Mouse (Mus musculus): ENCODE results near the gene Capn8. TPM values are rescaled to one million over a fixed set of nuclear protein-coding genes. Genes with fewer than 3 reads are reported as not detected.
A peak's percentile ranks its signal among the peaks of the same experiment; 100 is the strongest.

Gene Capn8
- not detected in 2 replicates for polyA plus RNA-seq (2014; fragmentation: Nextera tagmentation; extraction: Ambion mirVana)

DNA sequence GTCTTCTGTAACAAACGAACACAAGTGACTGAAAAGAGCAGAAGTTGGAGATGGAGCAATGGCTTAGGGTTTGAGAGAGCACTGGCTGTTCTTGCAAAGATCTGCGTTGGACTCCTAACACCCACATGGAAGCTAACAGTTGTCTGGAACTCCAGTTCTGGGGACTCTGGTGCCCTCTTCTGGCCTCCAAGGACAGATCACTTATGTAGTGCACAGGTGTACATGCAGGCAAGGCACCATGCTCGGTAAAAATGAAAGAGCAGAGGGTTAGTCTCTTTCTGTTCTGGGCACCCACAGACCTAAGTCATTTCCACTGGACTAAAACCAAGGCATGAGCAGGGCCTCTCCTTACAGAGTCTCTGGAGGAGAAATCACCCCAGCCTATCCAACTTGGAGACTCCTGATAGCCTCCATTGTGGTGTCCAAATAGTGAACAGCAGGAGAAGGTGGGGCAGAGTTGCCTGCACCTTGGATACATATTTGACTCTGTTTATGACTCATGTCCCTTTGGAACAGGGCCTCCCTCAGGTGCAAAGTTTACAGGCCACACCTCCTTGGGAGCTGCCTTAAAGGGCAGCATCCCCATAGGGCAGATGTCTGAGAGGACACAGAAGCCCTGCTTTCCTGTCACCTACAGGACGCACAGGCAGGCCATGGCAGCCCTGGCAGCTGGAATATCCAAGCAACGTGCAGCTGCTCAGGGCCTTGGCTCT lies at the start of gene Capn8:
TSS of gene Capn8 (plus strand) at position 600 of the 713 bp plus-strand sequence.
- no peaks in the 10 kb centered on the region for H3K27me3 ChIP-seq (ENCODE audit: control insufficient read depth, insufficient read depth, low read length)
- peaks cover 0 to 2% of the 10 kb centered on the region in 2 experiments; a peak in 2 of 4 replicates for H3K4me1 ChIP-seq (ENCODE audit: control insufficient read depth in 2 of 2, insufficient read depth in 2 of 2, low read length in 2 of 2)
- ATAC-seq (ENCODE audit: insufficient number of reproducible peaks, insufficient read depth, low FRiP score, low read depth): no peak
- no peak within 1 kb of the TSS for H3K4me2 ChIP-seq (ENCODE audit: low read length)
- no peaks in the 10 kb centered on the region for H3K36me3 ChIP-seq (ENCODE audit: control insufficient read depth, insufficient read depth, low read length)
- no peak within 1 kb of the TSS for H3K9ac ChIP-seq (ENCODE audit: low read length)
- no peaks in the 10 kb centered on the region for H3K9me3 ChIP-seq (ENCODE audit: control insufficient read depth, low read length)
- WGBS: 78% methylated on average over 5 of the region's 5 CpGs
- H3K4me3 ChIP-seq (ENCODE audit: control insufficient read depth in 1 of 2, insufficient read depth in 1 of 2, low read depth in 1 of 2, low read length in 2 of 2): no peak within 1 kb of the TSS
- H3K27ac ChIP-seq (replicated peaks in 1 of 2; ENCODE audit: control insufficient read depth in 1 of 2, insufficient read depth in 1 of 2, low read depth in 2 of 2, low read length in 2 of 2): no peak within 1 kb of the TSS

DNA sequence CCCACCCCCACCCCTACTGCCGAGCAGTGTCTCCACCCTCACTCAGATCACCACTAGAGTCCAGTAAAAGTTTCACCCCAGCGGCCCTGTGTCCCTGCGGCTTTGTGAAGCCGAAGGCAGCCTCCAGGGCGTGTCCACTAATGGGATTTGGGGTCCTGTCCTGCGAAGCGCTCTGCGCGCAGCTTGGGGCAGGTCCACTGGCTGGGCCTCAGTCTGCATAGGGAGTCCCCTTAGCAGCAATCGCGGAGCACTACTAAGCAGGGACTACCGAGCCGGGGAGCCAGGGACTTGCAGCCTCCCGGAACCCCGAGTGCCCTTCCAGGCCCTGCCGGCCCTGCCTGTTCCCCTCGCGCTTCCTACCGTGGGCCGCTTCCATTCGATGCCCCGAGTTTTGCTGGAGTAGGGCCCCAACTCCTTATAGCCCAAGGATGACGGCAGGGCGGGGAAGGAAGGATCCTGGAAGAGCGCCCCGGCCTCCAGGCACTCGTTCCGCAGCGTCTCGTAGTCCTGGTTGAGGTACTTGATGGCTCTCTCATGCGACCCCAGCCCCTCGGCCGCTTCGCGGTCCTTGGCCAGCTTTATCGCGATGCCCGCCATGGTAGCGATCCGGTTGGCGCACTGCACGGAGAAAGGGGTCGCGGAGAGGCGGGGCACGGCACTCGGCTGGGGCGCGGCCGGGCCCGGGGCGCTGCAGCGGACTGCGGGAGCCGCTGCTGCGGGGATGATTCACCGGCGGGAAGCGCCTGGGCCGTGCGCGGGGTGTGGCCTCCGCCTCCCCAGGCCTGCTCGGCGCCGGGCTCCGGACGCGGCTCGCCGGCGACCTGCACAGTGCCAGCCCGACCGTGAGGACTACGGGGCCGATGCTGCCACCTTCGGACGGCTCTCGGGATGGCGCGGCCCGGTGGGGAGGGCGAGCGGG lies 47.8 kb upstream of the Capn8 start, which contains the start of gene Capn2:
TSS of gene Capn2 (minus strand) at position 851 of the 919 bp plus-strand sequence.
- ATAC-seq (ENCODE audit: insufficient number of reproducible peaks, insufficient read depth, low FRiP score, low read depth): peak; percentile 84
- under 1% methylated on average over 81 of the region's 84 CpGs for WGBS

DNA sequence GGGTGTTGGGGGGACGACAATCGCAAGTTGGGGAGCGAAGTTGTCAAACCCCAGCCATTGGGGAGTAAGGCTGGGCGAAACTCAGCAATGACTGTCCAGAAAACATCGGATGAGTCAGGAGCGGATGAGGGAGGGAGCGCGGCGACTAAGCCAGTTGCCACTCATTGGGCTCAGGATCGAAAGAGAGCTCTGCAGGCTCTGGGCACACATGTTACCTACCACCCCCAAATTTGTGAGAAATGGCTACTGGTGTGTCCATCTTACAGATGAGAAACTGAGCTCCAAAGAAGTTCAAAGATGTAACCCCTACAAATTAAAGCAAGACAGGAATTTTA lies 47.2 kb upstream of the Capn8 start:
- 1% methylated on average over 10 of the region's 10 CpGs for WGBS
- H3K27me3 ChIP-seq (ENCODE audit: control insufficient read depth, insufficient read depth, low read length): no peaks in the 10 kb centered on the region
- ATAC-seq (ENCODE audit: insufficient number of reproducible peaks, insufficient read depth, low FRiP score, low read depth): no peak

More for the DNA sequence above, 47.8 kb upstream of the Capn8 start, which contains the start of gene Capn2:
- Histone ChIP-seq H3K9me3 (ENCODE audit: control insufficient read depth, low read length) (no peaks in the 10 kb centered on the region), H3K4me3 (ENCODE audit: control insufficient read depth in 1 of 2, insufficient read depth in 1 of 2, low read depth in 1 of 2, low read length in 2 of 2) (peak within 1 kb of the TSS; percentile 63 to 71), H3K36me3 (ENCODE audit: control insufficient read depth, insufficient read depth, low read length) (peaks cover 10% of the 10 kb centered on the region), H3K9ac (ENCODE audit: low read length) (peak within 1 kb of the TSS; percentile 87), H3K27ac (replicated peaks in 1 of 2; ENCODE audit: control insufficient read depth in 1 of 2, insufficient read depth in 1 of 2, low read depth in 2 of 2, low read length in 2 of 2) (peak within 1 kb of the TSS; percentile 60 to 87), H3K27me3 (ENCODE audit: control insufficient read depth, insufficient read depth, low read length) (no peaks in the 10 kb centered on the region), H3K4me2 (ENCODE audit: low read length) (peak within 1 kb of the TSS; percentile 72), H3K4me1 (ENCODE audit: control insufficient read depth in 2 of 2, insufficient read depth in 2 of 2, low read length in 2 of 2) (peaks cover 35 to 47% of the 10 kb centered on the region in 2 experiments)

DNA sequence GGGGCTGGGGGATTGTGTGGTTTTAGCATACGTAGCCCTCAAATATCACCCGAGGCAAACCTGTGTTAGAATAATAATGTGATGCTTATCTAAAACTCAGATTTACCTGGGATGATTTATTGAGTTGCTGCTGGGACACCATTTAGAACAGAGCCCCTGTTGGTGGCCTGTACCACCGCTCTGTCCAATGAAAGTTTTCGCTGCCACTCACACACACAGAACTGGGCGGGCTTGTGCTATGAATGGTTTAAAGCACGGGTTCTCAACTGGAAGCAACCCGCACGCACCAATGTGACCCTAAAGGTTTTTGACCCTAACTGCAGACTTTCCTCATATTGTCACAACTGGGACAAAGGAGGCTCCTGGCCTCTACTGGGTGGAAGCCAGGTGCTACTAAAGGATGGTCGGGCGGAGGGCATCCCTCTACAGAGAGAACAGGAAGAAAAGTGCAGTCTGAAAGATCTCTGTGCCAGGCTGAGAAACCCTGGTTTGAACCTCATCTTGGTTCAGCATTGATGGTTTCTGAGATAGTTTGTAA lies 46.6 kb upstream of the Capn8 start:
- Histone ChIP-seq H3K4me2 (ENCODE audit: low read length) (peak overlapping the region; percentile 72), H3K27me3 (ENCODE audit: control insufficient read depth, insufficient read depth, low read length) (no peaks in the 10 kb centered on the region), H3K4me1 (ENCODE audit: control insufficient read depth in 2 of 2, insufficient read depth in 2 of 2, low read length in 2 of 2) (peaks cover 35 to 44% of the 10 kb centered on the region in 2 experiments), H3K27ac (replicated peaks in 1 of 2; ENCODE audit: control insufficient read depth in 1 of 2, insufficient read depth in 1 of 2, low read depth in 2 of 2, low read length in 2 of 2) (peak overlapping the region in 1 of 2 experiments; percentile 87; a peak in 1 of 4 replicates), H3K36me3 (ENCODE audit: control insufficient read depth, insufficient read depth, low read length) (no peaks in the 10 kb centered on the region), H3K4me3 (ENCODE audit: control insufficient read depth in 1 of 2, insufficient read depth in 1 of 2, low read depth in 1 of 2, low read length in 2 of 2) (no peak overlapping the region), H3K9ac (ENCODE audit: low read length) (no peak overlapping the region), H3K9me3 (ENCODE audit: control insufficient read depth, low read length) (no peaks in the 10 kb centered on the region)
- no peak for ATAC-seq (ENCODE audit: insufficient number of reproducible peaks, insufficient read depth, low FRiP score, low read depth)
- 73% methylated on average over 10 of the region's 10 CpGs for WGBS

More for the DNA sequence above, 47.2 kb upstream of the Capn8 start:
- Histone ChIP-seq H3K4me2 (ENCODE audit: low read length) (peak overlapping the region; percentile 72), H3K9me3 (ENCODE audit: control insufficient read depth, low read length) (no peaks in the 10 kb centered on the region), H3K4me3 (ENCODE audit: control insufficient read depth in 1 of 2, insufficient read depth in 1 of 2, low read depth in 1 of 2, low read length in 2 of 2) (peak overlapping the region; percentile 63 to 71), H3K9ac (ENCODE audit: low read length) (peak overlapping the region; percentile 87), H3K36me3 (ENCODE audit: control insufficient read depth, insufficient read depth, low read length) (peaks cover 4% of the 10 kb centered on the region), H3K4me1 (ENCODE audit: control insufficient read depth in 2 of 2, insufficient read depth in 2 of 2, low read length in 2 of 2) (peaks cover 35 to 44% of the 10 kb centered on the region in 2 experiments), H3K27ac (replicated peaks in 1 of 2; ENCODE audit: control insufficient read depth in 1 of 2, insufficient read depth in 1 of 2, low read depth in 2 of 2, low read length in 2 of 2) (peak overlapping the region in 1 of 2 experiments; percentile 79; a peak in 3 of 4 replicates)

DNA sequence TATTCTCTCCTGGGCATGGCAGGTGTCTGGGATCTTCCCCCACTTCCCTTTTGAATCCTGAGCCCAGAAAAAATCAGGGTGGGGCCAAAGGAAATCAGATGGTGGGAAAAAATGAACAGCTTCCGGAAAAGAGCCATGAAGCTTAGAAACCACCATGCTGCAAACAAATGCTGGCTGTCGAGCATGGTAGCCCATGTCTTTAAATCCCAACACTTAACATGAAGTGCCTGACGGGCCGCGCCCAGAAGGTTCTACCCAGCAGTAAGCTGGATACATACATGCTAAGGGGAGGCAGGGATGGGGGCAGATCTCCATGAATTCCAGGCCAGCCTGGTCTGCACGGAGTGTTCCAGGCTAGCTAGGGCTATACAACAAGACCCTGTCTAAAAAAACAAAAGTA lies 46.0 kb upstream of the Capn8 start:
- H3K27me3 ChIP-seq (ENCODE audit: control insufficient read depth, insufficient read depth, low read length): no peaks in the 10 kb centered on the region
- H3K4me1 ChIP-seq (ENCODE audit: control insufficient read depth in 2 of 2, insufficient read depth in 2 of 2, low read length in 2 of 2): peaks cover 34 to 40% of the 10 kb centered on the region in 2 experiments
- no peaks in the 10 kb centered on the region for H3K9me3 ChIP-seq (ENCODE audit: control insufficient read depth, low read length)
- no peaks in the 10 kb centered on the region for H3K36me3 ChIP-seq (ENCODE audit: control insufficient read depth, insufficient read depth, low read length)
- peak overlapping the region; percentile 49 to 87; a peak in 3 of 4 replicates for H3K27ac ChIP-seq (replicated peaks in 1 of 2; ENCODE audit: control insufficient read depth in 1 of 2, insufficient read depth in 1 of 2, low read depth in 2 of 2, low read length in 2 of 2)
- no peak overlapping the region for H3K4me3 ChIP-seq (ENCODE audit: control insufficient read depth in 1 of 2, insufficient read depth in 1 of 2, low read depth in 1 of 2, low read length in 2 of 2)
- ATAC-seq (ENCODE audit: insufficient number of reproducible peaks, insufficient read depth, low FRiP score, low read depth): no peak
- WGBS: 82% methylated on average over 6 of the region's 6 CpGs
- no peak overlapping the region for H3K4me2 ChIP-seq (ENCODE audit: low read length)
- H3K9ac ChIP-seq (ENCODE audit: low read length): no peak overlapping the region

DNA sequence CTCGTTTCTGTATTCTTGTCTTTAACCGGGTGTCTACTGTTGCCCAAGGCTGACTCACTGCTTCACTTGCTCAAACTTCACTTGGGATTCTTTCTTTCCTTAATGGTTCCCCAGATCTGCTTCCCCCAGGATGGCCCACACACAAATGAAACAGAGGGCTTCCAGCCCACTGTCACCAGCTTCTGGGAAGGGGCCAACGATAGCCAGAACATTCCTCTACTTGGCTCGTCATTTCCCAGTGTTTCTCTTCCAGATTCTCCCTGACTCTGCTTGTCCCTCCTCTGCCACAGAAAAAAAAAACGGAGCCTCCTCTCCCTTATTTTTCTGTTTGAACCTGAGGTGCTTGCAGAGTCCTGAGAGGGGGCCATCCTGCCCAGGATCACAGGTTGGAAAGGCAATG lies 45.5 kb upstream of the Capn8 start:
- H3K36me3 ChIP-seq (ENCODE audit: control insufficient read depth, insufficient read depth, low read length): no peaks in the 10 kb centered on the region
- H3K4me2 ChIP-seq (ENCODE audit: low read length): peak overlapping the region; percentile 40
- peaks cover 33 to 40% of the 10 kb centered on the region in 2 experiments for H3K4me1 ChIP-seq (ENCODE audit: control insufficient read depth in 2 of 2, insufficient read depth in 2 of 2, low read length in 2 of 2)
- peak overlapping the region; percentile 12 for H3K9ac ChIP-seq (ENCODE audit: low read length)
- H3K27ac ChIP-seq (replicated peaks in 1 of 2; ENCODE audit: control insufficient read depth in 1 of 2, insufficient read depth in 1 of 2, low read depth in 2 of 2, low read length in 2 of 2): peak overlapping the region; percentile 86 to 87
- 48% methylated on average over 5 of the region's 5 CpGs for WGBS
- no peaks in the 10 kb centered on the region for H3K27me3 ChIP-seq (ENCODE audit: control insufficient read depth, insufficient read depth, low read length)
- H3K9me3 ChIP-seq (ENCODE audit: control insufficient read depth, low read length): no peaks in the 10 kb centered on the region
- ATAC-seq (ENCODE audit: insufficient number of reproducible peaks, insufficient read depth, low FRiP score, low read depth): no peak
- no peak overlapping the region for H3K4me3 ChIP-seq (ENCODE audit: control insufficient read depth in 1 of 2, insufficient read depth in 1 of 2, low read depth in 1 of 2, low read length in 2 of 2)
